10 mouse cellular contexts compared by ENCODE assay signal in the genomic region with DNA sequence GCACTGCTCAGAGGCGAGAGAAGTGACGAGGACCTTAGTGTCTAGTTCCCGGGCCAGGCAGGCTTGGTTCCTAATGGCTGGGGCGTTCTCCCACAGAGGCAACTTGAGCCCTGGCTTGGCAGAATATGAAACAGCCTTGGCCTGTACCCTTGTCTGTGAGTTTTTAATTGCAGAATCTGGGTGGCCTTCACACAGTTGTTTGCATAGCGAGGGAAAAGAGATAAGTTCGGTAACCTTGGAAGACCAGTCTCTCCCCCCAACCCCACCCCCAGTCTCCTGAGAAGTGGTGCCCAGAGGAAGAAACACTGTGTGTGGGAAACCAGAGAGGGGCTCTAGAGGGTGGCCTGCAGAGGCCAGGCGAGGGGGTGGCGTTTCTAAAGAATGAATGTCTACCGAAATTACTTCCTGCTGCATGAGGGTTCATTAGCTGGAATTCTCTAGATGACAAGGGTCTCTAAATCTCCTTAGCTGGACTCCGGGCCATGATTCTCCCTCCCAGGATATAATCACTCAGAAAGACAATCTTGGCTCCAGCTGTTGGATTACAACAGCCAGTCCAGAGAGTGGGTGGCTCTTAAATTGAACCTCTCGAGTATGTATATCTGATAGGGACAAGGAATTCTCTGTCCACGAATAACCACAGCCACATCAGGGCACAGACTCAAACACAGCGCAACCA.
DNase-seq lines count a peak whose midpoint lies in the region; ATAC-seq and TF ChIP-seq lines count a peak whose summit lies in the region.
"Had no signal": no experiment of that assay in that cellular context is flagged by ENCODE, and none has a peak within 500 bp of the region (broad histone marks: within the 10 kb centered on the region; RNA-seq: fewer than 3 reads in every experiment).

No protein-coding gene starts in this region.

- DNase-seq in kidney, adult 2 months, result peak; percentile 6
- DNase-seq in kidney, postnatal 25 days, result no peak
- DNase-seq in R1 (ENCODE audit: low read depth, low spot score), result peak; percentile 12
- DNase-seq in gastrocnemius, adult 2 months, result peak; percentile 72
- no peak for DNase-seq in natural killer cell, adult 2 months (ENCODE audit: low spot score in 2 of 2)

- WGBS in kidney, adult 2 months, result 63% methylated on average over 13 of the region's 13 CpGs

- H3K36me3 ChIP-seq in kidney, adult 2 months (ENCODE audit: control insufficient read depth, insufficient read depth, low read length), result no peaks in the 10 kb centered on the region
- H3K36me3 ChIP-seq in myocyte (ENCODE audit: control insufficient read depth, insufficient read depth), result no peaks in the 10 kb centered on the region
- H3K36me3 ChIP-seq: hindbrain, embryonic 12.5 days had no signal

- H3K4me1 ChIP-seq in kidney, adult 2 months (ENCODE audit: control insufficient read depth, insufficient read depth, low read length), result no peaks in the 10 kb centered on the region

- no peak for ATAC-seq in erythroid progenitor cell, adult 5-6 weeks (replicated peaks; ENCODE audit: low FRiP score, poor library complexity, severe bottlenecking)
- ATAC-seq in granulocyte monocyte progenitor cell, adult 5-6 weeks (replicated peaks; ENCODE audit: poor library complexity, severe bottlenecking), result no peak
- ATAC-seq: forebrain, embryonic 14.5 days had no signal

- H3K27ac ChIP-seq in kidney, adult 2 months (ENCODE audit: insufficient read depth, low read depth, low read length), result no peak overlapping the region
- peak overlapping the region; percentile 24; the same call in 1 of the 2 replicates for H3K27ac ChIP-seq in gastrocnemius, adult 2 months
- H3K27ac ChIP-seq: hindbrain, embryonic 12.5 days had no signal

- no peaks in the 10 kb centered on the region for H3K27me3 ChIP-seq in kidney, adult 2 months (replicated peaks; ENCODE audit: control insufficient read depth, insufficient read depth, low read length)
- no peaks in the 10 kb centered on the region for H3K27me3 ChIP-seq in myocyte (ENCODE audit: control insufficient read depth, insufficient read depth, insufficient read length)
- H3K27me3 ChIP-seq: hindbrain, embryonic 12.5 days had no signal

- no peak for TF ChIP-seq POLR2A in kidney, adult 2 months (IDR thresholded peaks at IDR 0.05; ENCODE audit: low read depth, low read length)
- TF ChIP-seq POLR2A in myocyte (IDR thresholded peaks at IDR 0.05; ENCODE audit: insufficient read length, low read depth), result no peak

- TF ChIP-seq CTCF in kidney, adult 2 months (conservative IDR thresholded peaks at IDR 0.05; ENCODE audit: insufficient read depth, insufficient read length, low read depth, low read length), result no peak
- no peak for TF ChIP-seq CTCF in gastrocnemius, adult 2 months (IDR thresholded peaks at IDR 0.05)

- H3K4me3 ChIP-seq in kidney, adult 2 months (ENCODE audit: insufficient read depth, low read depth, low read length), result no peak overlapping the region
- H3K4me3 ChIP-seq in gastrocnemius, adult 2 months, result peak overlapping the region; percentile 0; the same call in 1 of the 2 replicates
- no peak overlapping the region for H3K4me3 ChIP-seq in myocyte
- H3K4me3 ChIP-seq: hindbrain, embryonic 12.5 days had no signal

- H3ac ChIP-seq in myocyte (ENCODE audit: control insufficient read depth, insufficient read length), result no peak overlapping the region

- no peaks in the 10 kb centered on the region for H3K79me2 ChIP-seq in myocyte (ENCODE audit: control insufficient read depth, insufficient read depth)

- peak overlapping the region; percentile 75 for H3K4me2 ChIP-seq in myocyte (ENCODE audit: low read depth)
- H3K4me2 ChIP-seq: hindbrain, embryonic 12.5 days had no signal

- intact Hi-C loops in gastrocnemius, adult 2 months (cut with DNase I), result no loop called here

TF ChIP-seq in myocyte, 11 proteins besides CTCF, POLR2A, EP300 and RAD21:
- TF ChIP-seq CEBPB (IDR thresholded peaks at IDR 0.05; ENCODE audit: insufficient read depth, poor library complexity, severe bottlenecking) (peak; percentile 21; the same call in 1 of the 2 replicates), MYOD1 (IDR thresholded peaks at IDR 0.05; ENCODE audit: control insufficient read depth in 1 of 3, insufficient read length in 2 of 3, low read depth in 2 of 3) (no peak), REST (IDR thresholded peaks at IDR 0.05; ENCODE audit: insufficient read depth, insufficient read length) (no peak)

Comparison
In these comparisons a context has a peak if more than half of its experiments do, and no peak if none do; other contexts are left out.
1. DNase-seq: peak in kidney, adult 2 months (single experiment), R1 (single experiment) and gastrocnemius, adult 2 months (single experiment); none in kidney, postnatal 25 days (0 of 2) and natural killer cell, adult 2 months (0 of 2).